In the genomic region with DNA sequence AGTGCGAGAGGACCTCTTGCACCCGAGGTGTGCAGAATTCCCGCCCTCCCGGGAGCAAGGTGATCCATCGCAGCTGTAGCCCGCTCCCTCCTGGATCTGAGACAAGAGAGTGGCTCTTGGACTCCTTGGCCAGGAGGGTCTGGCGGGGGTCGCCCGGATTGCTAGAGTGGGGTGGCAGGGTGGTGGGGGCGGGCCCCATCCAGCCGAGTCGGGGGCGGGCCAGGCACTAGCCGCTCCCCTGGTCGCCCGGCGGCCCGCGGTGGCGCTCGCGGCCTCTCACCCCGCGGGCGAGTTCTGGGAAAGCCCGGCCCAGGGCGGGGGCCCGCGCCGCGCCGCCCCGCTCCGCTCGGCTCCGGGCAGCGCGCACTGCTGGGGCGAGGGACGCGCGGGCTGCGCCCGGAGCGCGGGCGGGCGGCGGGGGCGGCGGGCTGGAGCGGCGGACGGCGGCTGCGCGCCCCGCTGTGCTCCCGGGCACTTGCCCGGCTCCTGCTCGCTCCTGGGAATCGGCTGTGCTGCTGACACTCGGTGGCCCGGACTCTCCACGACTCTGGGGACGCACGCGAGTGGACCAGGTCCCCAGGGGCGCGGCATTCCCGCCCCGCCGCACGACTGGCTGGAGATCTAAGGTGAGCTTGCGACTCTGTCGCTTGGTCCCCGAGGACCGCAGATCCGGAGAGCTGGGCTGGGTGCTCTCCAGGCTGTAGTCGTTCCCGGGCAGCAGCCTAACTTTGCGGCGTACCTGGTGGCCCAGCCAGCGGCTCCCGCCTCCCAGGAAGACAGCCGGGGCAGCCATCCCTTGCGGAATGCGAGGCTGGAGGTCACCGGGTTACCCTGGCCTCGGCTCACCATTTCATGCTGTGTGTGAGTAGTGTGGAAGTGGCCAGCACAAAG, we compare ENCODE assay signal across 8 mouse cellular contexts. TPM values are rescaled to one million over a fixed set of nuclear protein-coding genes. Genes with fewer than 3 reads are reported as not detected.
DNase-seq lines count a peak whose midpoint lies in the region; ATAC-seq and TF ChIP-seq lines count a peak whose summit lies in the region.

A gene (plus strand): TSS at position 379 of the 891 bp plus-strand sequence.

- no peak for TF ChIP-seq CTCF in left cerebral cortex, adult 2 months (IDR thresholded peaks at IDR 0.05)
- TF ChIP-seq CTCF in kidney, postnatal 0 days (IDR thresholded peaks at IDR 0.05; ENCODE audit: low read depth), result no peak

- H3K4me2 ChIP-seq in heart, embryonic 11.5 days, result peak within 1 kb of the TSS; percentile 70
- peak within 1 kb of the TSS; percentile 93 for H3K4me2 ChIP-seq in kidney, postnatal 0 days (ENCODE audit: low read length)
- H3K4me2 ChIP-seq in stomach, embryonic 16.5 days (ENCODE audit: low read depth, low read length), result peak within 1 kb of the TSS; percentile 70

- H3K4me1 ChIP-seq in heart, embryonic 11.5 days (ENCODE audit: control insufficient read depth, insufficient read depth, low read length), result peaks cover 25% of the 10 kb centered on the region
- H3K4me1 ChIP-seq in kidney, postnatal 0 days (replicated peaks; ENCODE audit: insufficient read depth, low read length), result no peaks in the 10 kb centered on the region
- H3K4me1 ChIP-seq in stomach, embryonic 16.5 days (ENCODE audit: control insufficient read depth, insufficient read depth, low read length), result peaks cover 15% of the 10 kb centered on the region

- H3K27me3 ChIP-seq in heart, embryonic 11.5 days (ENCODE audit: control insufficient read depth, insufficient read depth, low read length), result peaks cover 13% of the 10 kb centered on the region; the same call in 1 of the 2 replicates
- H3K27me3 ChIP-seq in kidney, postnatal 0 days (ENCODE audit: insufficient read depth, low read length), result peaks cover 5% of the 10 kb centered on the region
- H3K27me3 ChIP-seq in stomach, embryonic 16.5 days (ENCODE audit: control insufficient read depth, insufficient read depth, low read length), result peaks cover 4% of the 10 kb centered on the region; the same call in 1 of the 2 replicates

- ATAC-seq in heart, embryonic 11.5 days (replicated peaks; ENCODE audit: insufficient number of reproducible peaks, low FRiP score, low TSS enrichment), result peak; percentile 86
- peak; percentile 81 for ATAC-seq in kidney, postnatal 0 days (replicated peaks; ENCODE audit: low FRiP score, low read depth)
- peak; percentile 88 for ATAC-seq in stomach, embryonic 16.5 days (ENCODE audit: insufficient read depth, low FRiP score)

- no peaks in the 10 kb centered on the region for H3K36me3 ChIP-seq in heart, embryonic 11.5 days (ENCODE audit: control insufficient read depth, insufficient read depth, low read length)
- H3K36me3 ChIP-seq in kidney, postnatal 0 days (ENCODE audit: insufficient read depth, low read length), result no peaks in the 10 kb centered on the region
- no peaks in the 10 kb centered on the region for H3K36me3 ChIP-seq in stomach, embryonic 16.5 days (ENCODE audit: control insufficient read depth, insufficient read depth, low read length)

- intact Hi-C loops in left cerebral cortex, adult 2 months (cut with DNase I), result loop anchor here (5.0 kb wide), 1 partner anchor 66 kb away; no protein-coding TSS in a partner anchor
- intact Hi-C loops in left cerebral cortex, postnatal 14 days (cut with DNase I), result no loop called here

- peak; percentile 16 to 21 for DNase-seq in left cerebral cortex, adult 2 months (ENCODE audit: extremely low spot score in 1 of 2, low spot score in 2 of 2)
- no peak for DNase-seq in left cerebral cortex, postnatal 14 days (ENCODE audit: low spot score in 2 of 2)
- peak; percentile 70 for DNase-seq in embryo, embryonic 9.5 days (ENCODE audit: extremely low spot score)
- DNase-seq in kidney, postnatal 0 days (ENCODE audit: low spot score), result peak; percentile 49
- DNase-seq in lung, postnatal 10 days, result peak; percentile 34
- no peak for DNase-seq in spleen, adult 12 weeks (ENCODE audit: low spot score)

- under 1% methylated on average over 70 of the region's 90 CpGs for WGBS in heart, embryonic 11.5 days (ENCODE audit: insufficient replicate concordance)
- under 1% methylated on average over 85 of the region's 90 CpGs for WGBS in kidney, postnatal 0 days
- under 1% methylated on average over 87 of the region's 90 CpGs for WGBS in stomach, embryonic 16.5 days

- H3K4me3 ChIP-seq in left cerebral cortex, adult 2 months, result peak within 1 kb of the TSS; percentile 51
- peak within 1 kb of the TSS; percentile 59 for H3K4me3 ChIP-seq in heart, embryonic 11.5 days (ENCODE audit: low read depth, low read length)
- peak within 1 kb of the TSS; percentile 48 for H3K4me3 ChIP-seq in kidney, postnatal 0 days (replicated peaks; ENCODE audit: low read depth, low read length)
- H3K4me3 ChIP-seq in stomach, embryonic 16.5 days (replicated peaks; ENCODE audit: low read length), result peak within 1 kb of the TSS; percentile 75

- H3K27ac ChIP-seq in left cerebral cortex, adult 2 months, result no peak within 1 kb of the TSS
- H3K27ac ChIP-seq in heart, embryonic 11.5 days (ENCODE audit: low read depth, low read length), result peak within 1 kb of the TSS; percentile 18; the same call in 1 of the 2 replicates
- no peak within 1 kb of the TSS for H3K27ac ChIP-seq in kidney, postnatal 0 days
- H3K27ac ChIP-seq in stomach, embryonic 16.5 days (ENCODE audit: low read length), result 0 out of 2 replicates have a peak within 1 kb of the TSS, but pooled peaks have one; percentile 1

- peak within 1 kb of the TSS; percentile 72 for H3K9ac ChIP-seq in heart, embryonic 11.5 days (ENCODE audit: low read depth, low read length)
- H3K9ac ChIP-seq in kidney, postnatal 0 days (ENCODE audit: low read depth, low read length), result peak within 1 kb of the TSS; percentile 63
- peak within 1 kb of the TSS; percentile 78 for H3K9ac ChIP-seq in stomach, embryonic 16.5 days (ENCODE audit: low read length)

- no peaks in the 10 kb centered on the region for H3K9me3 ChIP-seq in heart, embryonic 11.5 days (replicated peaks; ENCODE audit: control insufficient read depth, low read length)
- H3K9me3 ChIP-seq in kidney, postnatal 0 days (replicated peaks; ENCODE audit: low read length), result no peaks in the 10 kb centered on the region
- no peaks in the 10 kb centered on the region for H3K9me3 ChIP-seq in stomach, embryonic 16.5 days (replicated peaks; ENCODE audit: control insufficient read depth, low read length)

RNA-seq across cellular contexts. Expression of the gene that starts here (rescaled TPM):
- total RNA-seq in left cerebral cortex, adult 2 months (2021), result 1 to 10 TPM; 4.8 to 5.6 TPM
- 1 to 10 TPM; 6.1 to 6.8 TPM for total RNA-seq in left cerebral cortex, postnatal 14 days (2021)
- 6.1 and 6.3 TPM in 2 replicates for polyA plus RNA-seq in heart, embryonic 11.5 days (2014; fragmentation: Nextera tagmentation; extraction: Ambion mirVana)
- polyA plus RNA-seq in kidney, postnatal 0 days (2015; fragmentation: Nextera tagmentation; extraction: Ambion mirVana), result 2.5 and 3.9 TPM in 2 replicates
- 8.5 and 9.8 TPM in 2 replicates for polyA plus RNA-seq in stomach, embryonic 16.5 days (2015; fragmentation: Nextera tagmentation; extraction: Ambion mirVana)

Comparison
In these comparisons a context has a peak if more than half of its experiments do, and no peak if none do; other contexts are left out.
1. DNase-seq: peak in left cerebral cortex, adult 2 months (2 of 2), embryo, embryonic 9.5 days (single experiment), kidney, postnatal 0 days (single experiment) and lung, postnatal 10 days (single experiment); none in left cerebral cortex, postnatal 14 days (0 of 2) and spleen, adult 12 weeks (single experiment).
2. H3K27ac ChIP-seq: peak in heart, embryonic 11.5 days (single experiment) and stomach, embryonic 16.5 days (single experiment); none in left cerebral cortex, adult 2 months (single experiment) and kidney, postnatal 0 days (single experiment).
3. Peak in every context shown above with its lines, with median percentiles within 50 percentile points of each other: H3K4me3 ChIP-seq, ATAC-seq, H3K4me2 ChIP-seq and H3K9ac ChIP-seq.